Mouse (Mus musculus) neutrophil, adult 5-6 weeks (primary cell): ENCODE data around the gene Abhd14a. TPM values are rescaled to one million over a fixed set of nuclear protein-coding genes. Genes with fewer than 3 reads are reported as not detected.

Experiments used
- ATAC-seq: fragments of 151-379, 151-347 bp; 2 replicates; pipeline ENCODE4 v1.8.0; 2017; ENCODE audit warnings: mild to moderate bottlenecking, moderate TSS enrichment; ENCODE audit not compliant: insufficient number of reproducible peaks, poor library complexity, low FRiP score, severe bottlenecking; ENCODE audit errors: extremely low read depth
- total RNA-seq: library from RNA; stranded (forward); fragments of 200-1000 nt; gene quantifications from 2 replicates; pipeline ENCODE4 v1.2.3, GENCODE M21; 2017

The Abhd14a gene
- total RNA-seq, 1 experiment from 2014 or later, result 3.3 TPM

- ATAC-seq, result no peak
These were observed 24.4 kb upstream of the Abhd14a start for GRCm38 (mm10) chr9:106471892-106472291.

GRCm38 (mm10) chr9:106470991-106471750 is 23.7 kb upstream of the Abhd14a start:
- ATAC-seq, result no peak

GRCm38 (mm10) chr9:106469776-106470175 is 22.3 kb upstream of the Abhd14a start:
- ATAC-seq, result no peak

GRCm38 (mm10) chr9:106469317-106469716 is 21.8 kb upstream of the Abhd14a start:
- ATAC-seq, result no peak

- ATAC-seq, result no peak
These were observed 20.3 kb upstream of the Abhd14a start for GRCm38 (mm10) chr9:106467746-106468145.

GRCm38 (mm10) chr9:106466721-106467120 is 19.2 kb upstream of the Abhd14a start:
- ATAC-seq, result no peak

GRCm38 (mm10) chr9:106465571-106466200 is 18.2 kb upstream of the Abhd14a start, which contains the start of gene Gpr62:
Gene Gpr62 (minus strand): TSS chr9:106465938.
- no peak for ATAC-seq

GRCm38 (mm10) chr9:106464751-106465541 is 17.5 kb upstream of the Abhd14a start:
- no peak for ATAC-seq

- no peak for ATAC-seq
These were observed 15.9 kb upstream of the Abhd14a start for GRCm38 (mm10) chr9:106463122-106464063.

GRCm38 (mm10) chr9:106462430-106462800 is 14.9 kb upstream of the Abhd14a start:
- ATAC-seq, result no peak

- no peak for ATAC-seq
These were observed 14.4 kb upstream of the Abhd14a start for GRCm38 (mm10) chr9:106461641-106462429.

- ATAC-seq, result no peak
These were observed 13.5 kb upstream of the Abhd14a start for GRCm38 (mm10) chr9:106461026-106461415.

- no peak for ATAC-seq
These were observed 13.0 kb upstream of the Abhd14a start for GRCm38 (mm10) chr9:106460401-106461025.

GRCm38 (mm10) chr9:106459946-106460345 is 12.5 kb upstream of the Abhd14a start:
- no peak for ATAC-seq

GRCm38 (mm10) chr9:106457920-106458319 is 10.4 kb upstream of the Abhd14a start:
- ATAC-seq, result no peak

- no peak for ATAC-seq
These were observed 9.7 kb upstream of the Abhd14a start for GRCm38 (mm10) chr9:106457163-106457559.

- no peak for ATAC-seq
These were observed 9.1 kb upstream of the Abhd14a start for GRCm38 (mm10) chr9:106456325-106457162.
